Mouse (Mus musculus) limb, embryonic 12.5 days (tissue): ENCODE measurements around the gene Eml1. TPM values are rescaled to one million over a fixed set of nuclear protein-coding genes. Genes with fewer than 3 reads are reported as not detected.

Experiments
- ATAC-seq: fragments of 200-750 bp; cut with Nextera tagmentation; 2 replicates; pipeline ENCODE4 v1.8.0; 2017; ENCODE audit warnings: low read depth, moderate TSS enrichment; ENCODE audit not compliant: insufficient number of reproducible peaks, insufficient read depth, low FRiP score, low TSS enrichment
- H3K27ac ChIP-seq: fragments of 300-500 bp; sonication (generic); 2 replicates; pipeline ENCODE4 v1.5.1; 2016; ENCODE audit warnings: mild to moderate bottlenecking, moderate library complexity
- H3K27me3 ChIP-seq: fragments of 300-500 bp; sonication (generic); 2 replicates; pipeline ENCODE4 v1.6.1; 2016; ENCODE audit warnings: mild to moderate bottlenecking, moderate library complexity
- H3K36me3 ChIP-seq: fragments of 300-500 bp; sonication (generic); 2 replicates; pipeline ENCODE4 v1.6.1; 2016; ENCODE audit warnings: mild to moderate bottlenecking, moderate library complexity
- H3K4me1 ChIP-seq: fragments of 300-500 bp; sonication (generic); replicated peaks from 2 replicates; pipeline ENCODE4 v1.6.1; 2016
- H3K4me2 ChIP-seq: fragments of 300-500 bp; sonication (generic); 2 replicates; pipeline ENCODE4 v1.6.1; 2016; ENCODE audit warnings: mild to moderate bottlenecking, moderate library complexity
- H3K4me3 ChIP-seq: fragments of 300-500 bp; sonication (generic); replicated peaks from 2 replicates; pipeline ENCODE4 v1.5.1; 2016; ENCODE audit warnings: mild to moderate bottlenecking
- H3K9ac ChIP-seq: fragments of 300-500 bp; sonication (generic); replicated peaks from 2 replicates; pipeline ENCODE4 v1.6.1; 2016; ENCODE audit warnings: mild to moderate bottlenecking, moderate library complexity
- H3K9me3 ChIP-seq: fragments of 300-500 bp; sonication (generic); 2 replicates; pipeline ENCODE4 v1.6.1; 2016; ENCODE audit warnings: mild to moderate bottlenecking, moderate library complexity
- WGBS: fragments of 180-500 bp; shearing (Covaris S2); methylation state at CpG from one replicate; pipeline ENCODE4 v1.1.7; 2016; 5-methylcytosine and 5-hydroxymethylcytosine counted together
- polyA plus RNA-seq: library from polyadenylated mRNA; unstranded; fragments of >200 nt; fragmentation: Nextera tagmentation; extraction: Ambion mirVana; gene quantifications from 2 replicates; pipeline ENCODE4 v1.2.1, GENCODE M21; 2016

Eml1 gene
- polyA plus RNA-seq, 1 experiment from 2014 or later = 41.4 TPM

GRCm38 (mm10) chr12:108444166-108445115 is 73.7 kb downstream of the Eml1 start:
- 81% methylated on average over 11 of the region's 11 CpGs for WGBS

GRCm38 (mm10) chr12:108446721-108447120 is 76.0 kb downstream of the Eml1 start:
- Histone ChIP-seq H3K4me3 (no peak overlapping the region), H3K36me3 (no peaks in the 10 kb centered on the region), H3K9me3 (no peaks in the 10 kb centered on the region)

More at GRCm38 (mm10) chr12:108444166-108445115, 73.7 kb downstream of the Eml1 start:
- H3K4me1 ChIP-seq = peaks cover 8% of the 10 kb centered on the region
- H3K9me3 ChIP-seq = no peaks in the 10 kb centered on the region
- H3K4me3 ChIP-seq = no peak overlapping the region
- no peaks in the 10 kb centered on the region for H3K36me3 ChIP-seq
- no peak for ATAC-seq
- H3K9ac ChIP-seq = no peak overlapping the region
- no peak overlapping the region for H3K27ac ChIP-seq
- no peak overlapping the region for H3K4me2 ChIP-seq
- H3K27me3 ChIP-seq = no peaks in the 10 kb centered on the region

DNA sequence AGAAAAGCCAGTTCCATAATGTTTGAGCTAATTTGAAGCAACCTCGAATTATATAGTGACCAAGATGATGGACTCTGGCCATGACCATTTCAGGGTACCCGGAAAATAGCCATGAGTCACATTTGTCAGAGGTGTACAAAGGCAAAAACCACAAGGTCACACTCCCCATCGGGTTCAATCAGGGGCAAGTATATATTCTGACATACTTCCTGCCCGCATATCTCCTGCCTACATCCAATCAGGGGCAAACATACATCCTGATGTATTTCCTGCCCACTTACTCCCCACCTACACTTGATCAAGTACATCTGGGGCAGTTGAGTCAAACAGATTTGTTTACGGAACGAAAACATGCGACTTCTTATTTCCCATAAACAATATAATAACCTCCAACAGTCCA is 77.6 kb downstream of the Eml1 start:
- no peak overlapping the region for H3K9ac ChIP-seq
- no peaks in the 10 kb centered on the region for H3K36me3 ChIP-seq
- 90% methylated on average over 7 of the region's 7 CpGs for WGBS
- no peaks in the 10 kb centered on the region for H3K9me3 ChIP-seq
- no peak overlapping the region for H3K27ac ChIP-seq
- no peaks in the 10 kb centered on the region for H3K27me3 ChIP-seq
- no peak for ATAC-seq
- no peak overlapping the region for H3K4me2 ChIP-seq
- H3K4me1 ChIP-seq = peaks cover 12% of the 10 kb centered on the region
- no peak overlapping the region for H3K4me3 ChIP-seq

More at GRCm38 (mm10) chr12:108446721-108447120, 76.0 kb downstream of the Eml1 start:
- Histone ChIP-seq H3K27me3 (no peaks in the 10 kb centered on the region), H3K9ac (no peak overlapping the region), H3K27ac (no peak overlapping the region), H3K4me1 (peaks cover 8% of the 10 kb centered on the region), H3K4me2 (no peak overlapping the region)
- ATAC-seq = no peak
- 93% methylated on average over 2 of the region's 2 CpGs for WGBS

DNA sequence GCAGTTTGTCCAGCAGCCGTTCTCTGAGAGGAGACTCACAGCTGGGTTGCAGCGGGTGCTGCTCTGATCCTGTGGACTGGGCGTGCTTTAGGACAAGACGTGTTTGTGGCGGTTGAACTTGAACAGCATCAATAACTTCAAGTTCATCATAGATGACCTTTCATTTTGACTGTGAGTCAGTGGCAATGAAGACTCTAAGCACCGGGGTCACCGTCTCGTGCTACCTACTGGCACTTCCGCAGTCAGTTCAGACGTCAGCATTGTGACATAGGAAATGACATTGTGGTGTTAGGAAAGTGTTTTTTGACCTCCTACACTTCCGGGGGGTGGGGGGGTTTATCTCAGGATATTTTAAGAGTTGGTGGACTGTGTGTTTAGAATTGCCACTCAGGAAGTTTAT is 79.2 kb downstream of the Eml1 start:
- no peak for ATAC-seq
- peaks cover 11% of the 10 kb centered on the region for H3K4me1 ChIP-seq
- H3K9ac ChIP-seq = no peak overlapping the region
- no peak overlapping the region for H3K27ac ChIP-seq
- no peaks in the 10 kb centered on the region for H3K36me3 ChIP-seq
- H3K4me2 ChIP-seq = no peak overlapping the region
- no peaks in the 10 kb centered on the region for H3K27me3 ChIP-seq
- H3K4me3 ChIP-seq = no peak overlapping the region
- no peaks in the 10 kb centered on the region for H3K9me3 ChIP-seq
- WGBS = 86% methylated on average over 11 of the region's 11 CpGs

DNA sequence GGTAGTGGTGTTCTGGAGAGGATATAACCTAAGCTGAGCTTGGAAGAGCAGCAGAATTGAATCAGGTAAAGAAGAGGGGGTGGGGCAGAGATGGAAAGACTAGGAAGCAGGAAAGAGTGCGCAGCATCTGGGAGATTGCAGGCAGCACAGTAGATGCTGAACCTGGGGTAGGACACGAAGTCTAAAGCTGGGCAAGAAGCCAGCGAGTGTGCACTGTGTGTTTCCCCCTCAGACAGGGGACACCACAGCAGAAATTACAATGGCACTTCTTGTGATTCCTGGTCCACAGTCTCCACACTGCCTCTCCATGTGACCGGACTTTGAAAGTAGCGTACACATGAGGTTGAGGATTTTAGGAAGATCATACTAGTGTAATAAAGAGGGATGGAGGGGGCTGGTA is 79.8 kb downstream of the Eml1 start:
- no peak overlapping the region for H3K9ac ChIP-seq
- H3K4me3 ChIP-seq = no peak overlapping the region
- no peaks in the 10 kb centered on the region for H3K9me3 ChIP-seq
- H3K27me3 ChIP-seq = no peaks in the 10 kb centered on the region
- H3K4me2 ChIP-seq = no peak overlapping the region
- no peaks in the 10 kb centered on the region for H3K36me3 ChIP-seq
- peaks cover 11% of the 10 kb centered on the region for H3K4me1 ChIP-seq
- no peak overlapping the region for H3K27ac ChIP-seq
- no peak for ATAC-seq
- WGBS = 89% methylated on average over 5 of the region's 5 CpGs

DNA sequence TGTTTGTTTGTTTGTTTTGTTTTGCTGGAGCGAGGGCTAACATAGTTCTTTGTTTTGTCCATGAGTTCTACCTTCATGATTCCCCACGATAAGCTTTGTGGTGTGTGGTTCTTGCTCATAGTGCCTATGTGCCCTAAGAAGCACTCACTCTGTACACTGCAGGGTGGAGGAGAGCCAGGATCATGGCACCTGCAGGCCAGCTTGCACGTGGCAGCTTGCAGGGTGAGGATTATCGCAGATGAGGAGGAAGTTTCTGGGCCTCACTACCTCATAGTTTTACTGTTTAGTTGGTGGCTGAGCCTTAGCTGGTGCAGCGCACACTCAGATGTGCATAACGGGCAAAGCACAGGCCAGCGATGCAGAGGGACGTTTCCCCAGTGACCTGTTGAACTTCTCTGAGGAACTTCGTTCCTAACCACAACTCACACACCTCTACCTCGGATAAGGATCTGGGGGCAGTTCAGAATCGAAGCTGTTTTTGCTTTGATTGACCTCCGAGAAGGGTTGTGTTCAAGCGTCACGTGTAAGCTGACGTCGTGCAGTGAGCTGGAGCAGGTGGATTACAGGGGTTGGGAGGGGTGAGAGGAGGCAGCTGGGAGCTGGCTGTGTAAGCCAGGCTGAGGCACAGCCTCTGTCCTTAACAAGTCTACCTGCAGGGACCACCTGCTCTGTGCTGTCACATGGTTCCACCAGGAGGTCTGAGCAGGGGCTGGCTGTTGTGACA is 81.6 kb downstream of the Eml1 start:
- Histone ChIP-seq H3K4me1 (peaks cover 11% of the 10 kb centered on the region), H3K4me3 (no peak overlapping the region), H3K9me3 (no peaks in the 10 kb centered on the region), H3K36me3 (no peaks in the 10 kb centered on the region), H3K27ac (no peak overlapping the region), H3K4me2 (no peak overlapping the region), H3K27me3 (no peaks in the 10 kb centered on the region), H3K9ac (no peak overlapping the region)
- ATAC-seq = no peak
- WGBS = 61% methylated on average over 16 of the region's 16 CpGs

DNA sequence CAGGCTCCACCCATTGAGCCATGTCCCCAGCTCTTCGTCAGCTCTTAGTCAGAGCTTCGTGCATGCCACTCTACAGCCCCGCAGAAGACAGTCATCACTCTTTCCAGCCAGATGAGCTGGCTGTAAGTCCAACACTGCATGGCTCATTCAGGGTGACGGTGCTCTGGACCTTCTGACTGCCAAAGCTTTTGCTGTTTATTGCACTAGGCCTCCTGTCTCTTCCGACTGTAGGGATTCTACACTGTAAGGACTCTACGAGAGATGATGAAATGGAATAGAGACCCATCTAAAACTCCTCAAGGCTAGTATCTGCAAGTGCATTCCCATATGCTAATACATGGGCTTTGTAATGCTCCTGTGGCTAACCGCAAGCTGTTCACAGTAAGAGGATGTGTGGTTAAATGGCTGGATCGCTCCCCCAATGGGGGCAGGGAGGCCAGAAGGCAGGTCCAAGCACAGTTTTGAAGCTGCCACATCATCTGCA is 82.8 kb downstream of the Eml1 start:
- no peak for ATAC-seq
- Histone ChIP-seq H3K27me3 (no peaks in the 10 kb centered on the region), H3K36me3 (peaks cover 9% of the 10 kb centered on the region; the same call in 1 of the 2 replicates), H3K4me1 (peaks cover 11% of the 10 kb centered on the region), H3K4me2 (no peak overlapping the region), H3K27ac (no peak overlapping the region), H3K9me3 (no peaks in the 10 kb centered on the region), H3K4me3 (no peak overlapping the region), H3K9ac (no peak overlapping the region)
- 80% methylated on average over 8 of the region's 8 CpGs for WGBS

DNA sequence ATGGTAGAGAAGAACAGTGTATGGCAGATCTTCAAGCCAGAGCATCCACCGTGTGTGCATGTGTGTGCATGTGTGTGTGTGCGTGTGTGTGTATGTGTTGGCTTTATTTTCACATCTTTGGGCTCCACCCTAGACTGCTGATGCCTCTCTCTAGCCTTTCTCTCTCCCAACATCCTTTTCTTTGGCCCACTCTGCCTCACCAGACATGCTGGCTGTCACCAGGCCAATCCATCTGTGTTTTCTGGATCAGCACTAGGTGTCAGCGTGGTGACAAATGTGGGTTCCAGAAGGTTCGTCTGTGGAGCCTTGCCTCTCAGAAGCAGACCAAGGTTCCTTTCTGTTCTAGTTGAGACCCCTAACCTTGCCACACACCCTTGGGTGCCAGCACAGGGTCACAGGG is 84.2 kb downstream of the Eml1 start:
- Histone ChIP-seq H3K4me3 (no peak overlapping the region), H3K36me3 (peaks cover 9% of the 10 kb centered on the region; the same call in 1 of the 2 replicates), H3K9me3 (no peaks in the 10 kb centered on the region), H3K9ac (no peak overlapping the region), H3K4me1 (peaks cover 8% of the 10 kb centered on the region), H3K27me3 (no peaks in the 10 kb centered on the region), H3K27ac (no peak overlapping the region), H3K4me2 (no peak overlapping the region)
- 83% methylated on average over 4 of the region's 4 CpGs for WGBS
- ATAC-seq = no peak

DNA sequence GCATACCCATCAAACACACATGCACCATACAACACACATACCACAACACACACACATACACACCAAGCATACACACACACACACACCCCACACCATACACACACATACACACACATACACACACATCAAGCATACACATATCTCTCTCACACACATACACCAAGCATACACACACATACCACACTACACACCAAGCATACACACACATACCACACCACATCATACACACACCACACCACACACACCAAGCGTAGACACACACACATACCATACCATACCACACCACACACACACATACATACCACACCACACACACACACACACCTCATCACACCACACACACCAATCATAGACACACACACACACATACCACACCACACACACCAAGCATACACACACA is 102.1 kb downstream of the Eml1 start:
- no peaks in the 10 kb centered on the region for H3K27me3 ChIP-seq
- H3K9me3 ChIP-seq = no peaks in the 10 kb centered on the region
- no peak overlapping the region for H3K4me3 ChIP-seq
- 100% methylated on average over 1 of the region's 1 CpGs for WGBS
- no peak overlapping the region for H3K9ac ChIP-seq
- peaks cover 21% of the 10 kb centered on the region for H3K36me3 ChIP-seq
- no peak overlapping the region for H3K27ac ChIP-seq
- no peak overlapping the region for H3K4me2 ChIP-seq
- ATAC-seq = no peak
- no peaks in the 10 kb centered on the region for H3K4me1 ChIP-seq

DNA sequence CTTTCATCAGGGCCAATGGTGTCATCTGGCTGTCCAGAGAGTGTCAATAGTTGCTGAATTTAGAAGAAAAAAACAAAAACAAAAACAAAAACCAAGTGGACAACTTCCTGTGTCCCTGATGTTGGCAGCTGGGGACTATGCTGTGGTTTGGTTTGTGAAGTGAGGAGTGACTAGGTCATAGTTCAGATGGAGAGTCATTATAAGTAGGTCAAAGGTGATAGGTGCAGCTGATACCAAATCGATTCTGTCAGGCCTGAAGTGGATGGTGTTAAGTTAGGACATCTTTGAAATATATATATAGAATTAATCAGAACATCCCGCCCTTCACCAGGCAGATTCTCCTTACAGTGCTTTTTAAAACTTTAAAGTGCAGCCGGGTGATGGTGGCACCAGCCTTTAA is 103.7 kb downstream of the Eml1 start:
- Histone ChIP-seq H3K9ac (no peak overlapping the region), H3K27ac (no peak overlapping the region), H3K4me1 (no peaks in the 10 kb centered on the region), H3K9me3 (no peaks in the 10 kb centered on the region), H3K4me2 (no peak overlapping the region), H3K4me3 (no peak overlapping the region), H3K36me3 (peaks cover 21% of the 10 kb centered on the region), H3K27me3 (no peaks in the 10 kb centered on the region)
- no peak for ATAC-seq
- 66% methylated on average over 3 of the region's 3 CpGs for WGBS

GRCm38 (mm10) chr12:108478714-108479113 is 108.0 kb downstream of the Eml1 start:
- 84% methylated on average over 5 of the region's 5 CpGs for WGBS
- ATAC-seq = no peak
- H3K4me1 ChIP-seq = peaks cover 14% of the 10 kb centered on the region

More at GRCm38 (mm10) chr12:108478714-108479113, 108.0 kb downstream of the Eml1 start:
- Histone ChIP-seq H3K27ac (no peak overlapping the region), H3K9me3 (no peaks in the 10 kb centered on the region), H3K36me3 (peaks cover 2% of the 10 kb centered on the region; the same call in 1 of the 2 replicates), H3K27me3 (no peaks in the 10 kb centered on the region), H3K4me2 (no peak overlapping the region), H3K4me3 (no peak overlapping the region), H3K9ac (no peak overlapping the region)
